Mouse (Mus musculus) embryonic facial prominence, embryonic 15.5 days (tissue): ENCODE measurements around the gene Prune1. TPM values are rescaled to one million over a fixed set of nuclear protein-coding genes. Genes with fewer than 3 reads are reported as not detected.

Source experiments
- polyA plus RNA-seq: library from polyadenylated mRNA; unstranded; fragments of >200 nt; fragmentation: Nextera tagmentation; extraction: Ambion mirVana; gene quantifications from 2 replicates; pipeline ENCODE4 v1.2.1, GENCODE M21; 2015

Gene Prune1
- polyA plus RNA-seq, 1 experiment from 2014 or later, result 26.5 TPM

Other genes with a start within 250 kb of the Prune1 start
- 265 and 267 TPM in 2 replicates for gene Psmd4, start 239.5 kb downstream of the Prune1 start, polyA plus RNA-seq
- gene Pip5k1a, start 175.1 kb downstream of the Prune1 start, polyA plus RNA-seq, result 22.3 and 23.0 TPM in 2 replicates
- 142 and 162 TPM in 2 replicates for gene Vps72, start 171.1 kb downstream of the Prune1 start, polyA plus RNA-seq
- gene Tmod4, start 157.6 kb downstream of the Prune1 start, polyA plus RNA-seq, result 1.7 and 3.8 TPM in 2 replicates
- 73.0 and 79.5 TPM in 2 replicates for gene Scnm1, start 148.1 kb downstream of the Prune1 start, polyA plus RNA-seq
- 16.9 and 17.4 TPM in 2 replicates for gene Lysmd1, start 148.0 kb downstream of the Prune1 start, polyA plus RNA-seq
- gene Tnfaip8l2, start 139.7 kb downstream of the Prune1 start, polyA plus RNA-seq, result 6.6 and 7.6 TPM in 2 replicates
- gene Sema6c, start 121.6 kb downstream of the Prune1 start, polyA plus RNA-seq, result 13.1 and 15.6 TPM in 2 replicates
- gene Gabpb2, start 64.2 kb downstream of the Prune1 start, polyA plus RNA-seq, result 8.9 and 9.8 TPM in 2 replicates
- gene Cdc42se1, start 53.3 kb downstream of the Prune1 start, polyA plus RNA-seq, result 121 and 123 TPM in 2 replicates
- gene Mllt11, start 49.9 kb downstream of the Prune1 start, polyA plus RNA-seq, result 18.4 and 19.2 TPM in 2 replicates
- gene Gm128, start 40.5 kb downstream of the Prune1 start, polyA plus RNA-seq, result 0.54 and 0.80 TPM in 2 replicates
- gene Bnipl, start 30.9 kb downstream of the Prune1 start, polyA plus RNA-seq, result 10.3 and 10.7 TPM in 2 replicates
- 48.1 and 54.0 TPM in 2 replicates for gene Mindy1, start 731 bp downstream of the Prune1 start, polyA plus RNA-seq
- gene Anxa9, start 25.1 kb upstream of the Prune1 start, polyA plus RNA-seq, result 8.8 and 11.6 TPM in 2 replicates
- 146 and 153 TPM in 2 replicates for gene Cers2, start 32.7 kb upstream of the Prune1 start, polyA plus RNA-seq
- gene Setdb1, start 75.1 kb upstream of the Prune1 start, polyA plus RNA-seq, result 38.3 and 39.4 TPM in 2 replicates
- 0.24 TPM in 1 of 2 replicates, not detected in the other for gene 4930558C23Rik, start 120.8 kb upstream of the Prune1 start, polyA plus RNA-seq
- gene Arnt, start 152.3 kb upstream of the Prune1 start, polyA plus RNA-seq, result 49.9 and 50.2 TPM in 2 replicates
- gene Ctsk, start 217.2 kb upstream of the Prune1 start, polyA plus RNA-seq, result 122 and 138 TPM in 2 replicates
- gene Ctss, start 244.7 kb upstream of the Prune1 start, polyA plus RNA-seq, result 22.1 and 22.2 TPM in 2 replicates